Mouse (Mus musculus) adrenal gland, postnatal 10 days (tissue): ENCODE results near the gene Als2cl. TPM values are rescaled to one million over a fixed set of nuclear protein-coding genes. Genes with fewer than 3 reads are reported as not detected.

ENCODE experiments used
- DNase-seq: peaks from one replicate; pipeline ENCODE4 v3.0.0; 2021; ENCODE audit warnings: mixed read lengths
- long read RNA-seq, 2 experiments: library from polyadenylated mRNA; stranded (forward); transcript quantifications; one replicate each; pipeline ENCODE4 v2.0.0; 2021
- total RNA-seq, 2 experiments: library from RNA; stranded (reverse); gene quantifications; 2 replicates each; pipeline ENCODE4 v1.2.3; 2021

Als2cl gene
- 10 to 100 TPM; 16.4 to 18.2 TPM for total RNA-seq
- long read RNA-seq, experiment 1, partial matches to known transcripts = 4 of 6 reads
- long read RNA-seq, experiment 1, other reads (novel, unspliced or antisense) = 2 of 6 reads
- long read RNA-seq, experiment 2, full-length matches to known transcripts = 1 of 2 reads
- long read RNA-seq, experiment 2, partial matches to known transcripts = 1 of 2 reads
- long read RNA-seq, experiment 2, other reads (novel, unspliced or antisense) = 0 of 2 reads

GRCm38 (mm10) chr9:110879191-110879920 lies at the start of gene Als2cl:
Gene Als2cl, plus strand, starts transcription at chr9:110879870.
- peak; percentile 58 for DNase-seq

GRCm38 (mm10) chr9:110833021-110833420 lies 46.6 kb upstream of the Als2cl start:
- no peak for DNase-seq

- no peak for DNase-seq
Measured at GRCm38 (mm10) chr9:110834411-110834810, 45.3 kb upstream of the Als2cl start, which contains the start of gene Prss45. Gene Prss45, plus strand, starts transcription at chr9:110834588.

GRCm38 (mm10) chr9:110834961-110835360 lies 44.7 kb upstream of the Als2cl start:
- no peak for DNase-seq

- peak; percentile 38 for DNase-seq
Measured at GRCm38 (mm10) chr9:110836112-110836511, 43.6 kb upstream of the Als2cl start.

- no peak for DNase-seq
Measured at GRCm38 (mm10) chr9:110840905-110841304, 38.8 kb upstream of the Als2cl start.

GRCm38 (mm10) chr9:110841438-110841837 lies 38.2 kb upstream of the Als2cl start:
- no peak for DNase-seq

- DNase-seq = no peak
Measured at GRCm38 (mm10) chr9:110844206-110844605, 35.5 kb upstream of the Als2cl start, which contains the start of gene Prss46. Gene Prss46, plus strand, starts transcription at chr9:110844506.

- no peak for DNase-seq
Measured at GRCm38 (mm10) chr9:110849162-110849561, 30.5 kb upstream of the Als2cl start.

GRCm38 (mm10) chr9:110855903-110856302 lies 23.8 kb upstream of the Als2cl start:
- no peak for DNase-seq

GRCm38 (mm10) chr9:110856920-110857319 lies 22.8 kb upstream of the Als2cl start:
- DNase-seq = no peak

- no peak for DNase-seq
Measured at GRCm38 (mm10) chr9:110857781-110858472, 21.7 kb upstream of the Als2cl start, which contains the start of gene Prss50. Gene Prss50, plus strand, starts transcription at chr9:110857967.

GRCm38 (mm10) chr9:110858523-110858922 lies 21.1 kb upstream of the Als2cl start:
- DNase-seq = no peak

GRCm38 (mm10) chr9:110858967-110859596 lies 20.6 kb upstream of the Als2cl start:
- no peak for DNase-seq

GRCm38 (mm10) chr9:110871030-110871429 lies 8.6 kb upstream of the Als2cl start:
- peak; percentile 74 for DNase-seq

- peak; percentile 66 for DNase-seq
Measured at GRCm38 (mm10) chr9:110873681-110874659, 5.7 kb upstream of the Als2cl start.

- no peak for DNase-seq
Measured at GRCm38 (mm10) chr9:110874660-110875191, 4.9 kb upstream of the Als2cl start.

GRCm38 (mm10) chr9:110875288-110875695 lies 4.4 kb upstream of the Als2cl start:
- DNase-seq = no peak

GRCm38 (mm10) chr9:110877353-110877752 lies 2.3 kb upstream of the Als2cl start:
- DNase-seq = peak; percentile 35

GRCm38 (mm10) chr9:110877888-110878287 lies 1.8 kb upstream of the Als2cl start:
- DNase-seq = peak; percentile 80
